Mouse (Mus musculus): ENCODE results near the gene Akr1c20.

The Akr1c20 gene

GRCm38 (mm10) chr13:4523201-4523838 is at the start of gene Akr1c20:
TSS of gene Akr1c20 (minus strand) at chr13:4523345.
- no peak for DNase-seq (ENCODE audit: low read depth, low spot score)

- DNase-seq (ENCODE audit: low read depth, low spot score): peak; percentile 52
These were observed 42.9 kb upstream of the Akr1c20 start for GRCm38 (mm10) chr13:4565996-4566395.

DNA sequence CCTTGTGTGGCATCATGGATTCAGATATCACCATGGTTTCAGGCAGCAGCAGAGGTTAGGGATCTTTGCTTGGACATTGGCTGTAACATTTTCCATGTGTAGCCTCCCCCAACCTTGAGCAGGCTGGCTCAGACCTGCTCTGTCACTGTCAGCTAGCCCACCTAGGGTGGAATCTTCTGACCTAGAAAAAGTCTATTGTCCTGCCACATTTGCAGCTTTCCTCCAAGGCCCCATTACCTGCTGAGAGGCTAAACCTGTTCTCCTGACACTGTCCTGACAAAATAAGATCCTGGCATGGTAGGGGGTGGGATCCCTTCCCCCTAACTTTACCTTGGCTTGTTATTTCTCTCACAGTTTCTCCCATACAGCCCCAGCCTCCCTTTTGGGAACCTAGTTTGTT is 37.4 kb upstream of the Akr1c20 start:
- DNase-seq (ENCODE audit: low read depth, low spot score): peak; percentile 46

GRCm38 (mm10) chr13:4559143-4559542 is 36.0 kb upstream of the Akr1c20 start:
- peak; percentile 73 for DNase-seq (ENCODE audit: low read depth, low spot score)

DNA sequence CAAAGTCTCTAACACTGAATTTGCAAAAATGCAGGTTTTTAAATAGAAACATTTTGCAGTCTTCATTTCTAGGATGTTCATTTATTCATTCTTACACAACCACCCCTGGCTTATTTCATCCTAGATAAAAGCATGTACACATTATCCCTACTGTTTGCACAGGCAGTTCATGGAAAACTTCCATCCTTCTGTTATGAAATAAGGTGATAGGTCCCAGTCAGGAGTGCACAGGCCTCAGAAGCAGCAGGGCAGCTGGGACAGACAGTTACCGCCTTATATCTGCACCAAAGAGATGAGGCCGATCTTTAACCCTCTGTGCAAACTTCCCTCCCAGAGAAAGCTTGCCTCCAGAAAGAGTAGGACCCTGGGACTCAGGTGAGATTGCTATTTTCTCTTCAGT is 8.3 kb downstream of the Akr1c20 start:
- DNase-seq (ENCODE audit: low read depth, low spot score): no peak

GRCm38 (mm10) chr13:4467896-4468295 is 55.2 kb downstream of the Akr1c20 start:
- DNase-seq (ENCODE audit: low read depth, low spot score): no peak

DNA sequence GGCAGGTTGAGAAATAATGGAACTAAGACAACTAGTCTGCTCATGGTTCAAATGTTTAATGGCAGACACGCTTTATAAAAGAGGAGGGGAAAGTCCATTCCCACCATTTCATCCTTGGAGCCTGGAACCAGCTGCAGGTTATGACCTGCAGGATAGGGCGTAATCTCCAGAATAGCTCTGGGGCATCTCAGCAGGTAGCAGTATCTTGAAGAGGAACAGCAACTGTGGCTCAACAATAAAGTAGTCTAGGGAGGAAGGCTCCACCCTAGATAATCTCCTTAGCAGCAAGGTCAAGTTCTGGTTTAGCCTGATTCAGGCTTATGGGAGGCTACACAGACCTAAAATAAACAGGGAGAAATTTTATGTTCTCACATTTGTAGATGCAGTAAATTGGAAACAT is 57.5 kb downstream of the Akr1c20 start:
- DNase-seq (ENCODE audit: low read depth, low spot score): peak; percentile 52
